Mouse (Mus musculus) left cerebral cortex, postnatal 36 days (tissue): Measurements from ENCODE around the gene Tiam1. TPM values are rescaled to one million over a fixed set of nuclear protein-coding genes. Genes with fewer than 3 reads are reported as not detected.

Experiments
- DNase-seq, 2 experiments: peaks; one replicate each; pipeline ENCODE4 v3.0.0; 2021 to 2022; ENCODE audit warnings: low spot score in 2 of 2, mixed read lengths in 1 of 2
- intact Hi-C: fragments of 180-260 bp; cut with DNase I; formaldehyde crosslinking; loops from one replicate; pipeline ENCODE4 v1.15.1; 2025
- total RNA-seq, 2 experiments: library from RNA; stranded (reverse); gene quantifications; 2 replicates each; pipeline ENCODE4 v1.2.3; 2021

The Tiam1 gene
- total RNA-seq, 2 experiments from 2014 or later: 96.9 to 124 TPM

- intact Hi-C loops: no loop called here
- DNase-seq: peak in 1 of 2 experiments; percentile 19
Observed at GRCm38 (mm10) chr16:89874012-89874704, 269.4 kb downstream of the Tiam1 start.

- intact Hi-C loops: no loop called here
- DNase-seq: no peak
Observed at GRCm38 (mm10) chr16:89872011-89872942, 271.3 kb downstream of the Tiam1 start.

- DNase-seq: no peak
- intact Hi-C loops: no loop called here
Observed at GRCm38 (mm10) chr16:89871382-89871781, 272.2 kb downstream of the Tiam1 start.

GRCm38 (mm10) chr16:89870059-89870458, 273.5 kb downstream of the Tiam1 start:
- intact Hi-C loops: no loop called here
- no peak for DNase-seq

- DNase-seq: no peak
- intact Hi-C loops: no loop called here
Observed at GRCm38 (mm10) chr16:89868502-89868901, 275.1 kb downstream of the Tiam1 start.

- intact Hi-C loops: no loop called here
- DNase-seq: peak in 1 of 2 experiments; percentile 41
Observed at GRCm38 (mm10) chr16:89867212-89867829, 276.2 kb downstream of the Tiam1 start.

- no peak for DNase-seq
- intact Hi-C loops: no loop called here
Observed at GRCm38 (mm10) chr16:89865136-89865535, 278.4 kb downstream of the Tiam1 start.

- intact Hi-C loops: no loop called here
Observed at GRCm38 (mm10) chr16:89864710-89865109, 278.9 kb downstream of the Tiam1 start.

GRCm38 (mm10) chr16:89863264-89863663, 280.3 kb downstream of the Tiam1 start:
- intact Hi-C loops: no loop called here

More at GRCm38 (mm10) chr16:89864710-89865109, 278.9 kb downstream of the Tiam1 start:
- no peak for DNase-seq

GRCm38 (mm10) chr16:89861531-89861930, 282.0 kb downstream of the Tiam1 start:
- no peak for DNase-seq
- intact Hi-C loops: no loop called here

More at GRCm38 (mm10) chr16:89863264-89863663, 280.3 kb downstream of the Tiam1 start:
- no peak for DNase-seq

- no peak for DNase-seq
- intact Hi-C loops: no loop called here
Observed at GRCm38 (mm10) chr16:89860708-89861107, 282.9 kb downstream of the Tiam1 start.

GRCm38 (mm10) chr16:89857666-89858065, 285.9 kb downstream of the Tiam1 start:
- intact Hi-C loops: no loop called here

GRCm38 (mm10) chr16:89854731-89855130, 288.8 kb downstream of the Tiam1 start:
- intact Hi-C loops: no loop called here
- no peak for DNase-seq

More at GRCm38 (mm10) chr16:89857666-89858065, 285.9 kb downstream of the Tiam1 start:
- no peak for DNase-seq

GRCm38 (mm10) chr16:89851333-89851732, 292.2 kb downstream of the Tiam1 start:
- intact Hi-C loops: no loop called here
- DNase-seq: no peak

- DNase-seq: no peak
- intact Hi-C loops: loop anchor here (5.0 kb wide), 1 partner anchor 73 kb away; no protein-coding TSS in a partner anchor
Observed at GRCm38 (mm10) chr16:89848651-89849597, 294.6 kb downstream of the Tiam1 start.

GRCm38 (mm10) chr16:89848179-89848578, 295.4 kb downstream of the Tiam1 start:
- no peak for DNase-seq
- intact Hi-C loops: loop anchor here (5.0 kb wide), 1 partner anchor 74 kb away; no protein-coding TSS in a partner anchor

- DNase-seq: no peak
- intact Hi-C loops: loop anchor here (2.0 to 5.0 kb wide), 2 partner anchors 77 to 341 kb away; no protein-coding TSS in a partner anchor
Observed at GRCm38 (mm10) chr16:89845461-89845860, 298.1 kb downstream of the Tiam1 start.

GRCm38 (mm10) chr16:89844580-89844979, 299.0 kb downstream of the Tiam1 start:
- peak in 1 of 2 experiments; percentile 43 for DNase-seq

GRCm38 (mm10) chr16:89841894-89842293, 301.7 kb downstream of the Tiam1 start:
- no peak for DNase-seq
- intact Hi-C loops: loop anchor here (5.0 kb wide), 1 partner anchor 325 kb away; no protein-coding TSS in a partner anchor

More at GRCm38 (mm10) chr16:89844580-89844979, 299.0 kb downstream of the Tiam1 start:
- intact Hi-C loops: loop anchor here (2.0 to 5.0 kb wide), 2 partner anchors 323 to 342 kb away; no protein-coding TSS in a partner anchor
